Mouse (Mus musculus) retina, postnatal 7 days (tissue): ENCODE data around the gene Dirc2.
A peak's percentile ranks its signal among the peaks of the same experiment; 100 is the strongest.

Experiments
- DNase-seq: peaks from one replicate; pipeline ENCODE4 v3.0.0-alpha.2; 2012; ENCODE audit warnings: low read depth, low spot score

The Dirc2 gene

GRCm38 (mm10) chr16:35768785-35769642 is at the start of gene Dirc2:
Gene Dirc2, minus strand, starts transcription at chr16:35769356.
- DNase-seq: peak; percentile 59

- peak; percentile 71 for DNase-seq
These were observed 48.3 kb upstream of the Dirc2 start for GRCm38 (mm10) chr16:35817255-35818089.

- no peak for DNase-seq
These were observed 44.0 kb upstream of the Dirc2 start for GRCm38 (mm10) chr16:35813119-35813518.

GRCm38 (mm10) chr16:35808838-35809237 is 39.7 kb upstream of the Dirc2 start:
- DNase-seq: no peak

GRCm38 (mm10) chr16:35807663-35807992 is 38.5 kb upstream of the Dirc2 start:
- DNase-seq: no peak

GRCm38 (mm10) chr16:35806973-35807662 is 38.0 kb upstream of the Dirc2 start:
- no peak for DNase-seq

GRCm38 (mm10) chr16:35803723-35804122 is 34.6 kb upstream of the Dirc2 start:
- DNase-seq: no peak

GRCm38 (mm10) chr16:35802163-35802562 is 33.0 kb upstream of the Dirc2 start:
- DNase-seq: no peak

GRCm38 (mm10) chr16:35791962-35792521 is 22.9 kb upstream of the Dirc2 start:
- DNase-seq: no peak

- DNase-seq: no peak
These were observed 19.2 kb upstream of the Dirc2 start for GRCm38 (mm10) chr16:35788330-35788729.

GRCm38 (mm10) chr16:35787568-35788189 is 18.5 kb upstream of the Dirc2 start:
- no peak for DNase-seq

GRCm38 (mm10) chr16:35787163-35787562 is 18.0 kb upstream of the Dirc2 start:
- no peak for DNase-seq

GRCm38 (mm10) chr16:35784134-35784725 is 15.1 kb upstream of the Dirc2 start:
- DNase-seq: no peak

- no peak for DNase-seq
These were observed 14.0 kb upstream of the Dirc2 start for GRCm38 (mm10) chr16:35783207-35783573.

GRCm38 (mm10) chr16:35782451-35783206 is 13.5 kb upstream of the Dirc2 start:
- DNase-seq: no peak

GRCm38 (mm10) chr16:35781651-35782050 is 12.5 kb upstream of the Dirc2 start:
- no peak for DNase-seq

GRCm38 (mm10) chr16:35781096-35781495 is 11.9 kb upstream of the Dirc2 start:
- no peak for DNase-seq

- no peak for DNase-seq
These were observed 10.5 kb upstream of the Dirc2 start for GRCm38 (mm10) chr16:35779681-35780080.

- no peak for DNase-seq
These were observed 8.6 kb upstream of the Dirc2 start for GRCm38 (mm10) chr16:35777768-35778167.

GRCm38 (mm10) chr16:35776737-35777136 is 7.6 kb upstream of the Dirc2 start:
- DNase-seq: no peak
